Mouse (Mus musculus): Measurements from ENCODE around the gene Lrmda.

Gene Lrmda

GRCm38 (mm10) chr14:22651131-22651952, 631.8 kb downstream of the Lrmda start:
- peak; percentile 77 for DNase-seq (ENCODE audit: low spot score)

- no peak for DNase-seq (ENCODE audit: low spot score)
These were observed 643.0 kb downstream of the Lrmda start for GRCm38 (mm10) chr14:22662496-22662895.

- DNase-seq (ENCODE audit: low spot score): no peak
These were observed 646.9 kb downstream of the Lrmda start for GRCm38 (mm10) chr14:22666437-22666836.

- DNase-seq (ENCODE audit: low spot score): peak; percentile 31
These were observed 648.8 kb downstream of the Lrmda start for GRCm38 (mm10) chr14:22668302-22668701.

- peak; percentile 53 for DNase-seq (ENCODE audit: low spot score)
These were observed 649.2 kb downstream of the Lrmda start for GRCm38 (mm10) chr14:22668711-22669110.

GRCm38 (mm10) chr14:22673581-22673980, 654.1 kb downstream of the Lrmda start:
- DNase-seq (ENCODE audit: low spot score): no peak

GRCm38 (mm10) chr14:22679008-22679704, 659.6 kb downstream of the Lrmda start:
- no peak for DNase-seq (ENCODE audit: low spot score)

GRCm38 (mm10) chr14:22679705-22680643, 660.5 kb downstream of the Lrmda start:
- peak; percentile 70 for DNase-seq (ENCODE audit: low spot score)

- no peak for DNase-seq (ENCODE audit: low spot score)
These were observed 667.4 kb downstream of the Lrmda start for GRCm38 (mm10) chr14:22686886-22687285.

GRCm38 (mm10) chr14:22688399-22688798, 668.9 kb downstream of the Lrmda start:
- DNase-seq (ENCODE audit: low spot score): no peak

- DNase-seq (ENCODE audit: low spot score): peak; percentile 8
These were observed 675.9 kb downstream of the Lrmda start for GRCm38 (mm10) chr14:22695448-22695847.

GRCm38 (mm10) chr14:22695931-22696365, 676.4 kb downstream of the Lrmda start:
- no peak for DNase-seq (ENCODE audit: low spot score)

- no peak for DNase-seq (ENCODE audit: low spot score)
These were observed 680.7 kb downstream of the Lrmda start for GRCm38 (mm10) chr14:22700236-22700635.

GRCm38 (mm10) chr14:22700690-22701089, 681.2 kb downstream of the Lrmda start:
- DNase-seq (ENCODE audit: low spot score): no peak

GRCm38 (mm10) chr14:22707958-22708701, 688.6 kb downstream of the Lrmda start:
- peak; percentile 20 for DNase-seq (ENCODE audit: low spot score)

GRCm38 (mm10) chr14:22710071-22710661, 690.7 kb downstream of the Lrmda start:
- DNase-seq (ENCODE audit: low spot score): peak; percentile 70

GRCm38 (mm10) chr14:22712388-22712787, 692.9 kb downstream of the Lrmda start:
- DNase-seq (ENCODE audit: low spot score): no peak

GRCm38 (mm10) chr14:22715581-22716378, 696.3 kb downstream of the Lrmda start:
- DNase-seq (ENCODE audit: low spot score): no peak

- no peak for DNase-seq (ENCODE audit: low spot score)
These were observed 700.5 kb downstream of the Lrmda start for GRCm38 (mm10) chr14:22719968-22720367.

GRCm38 (mm10) chr14:22721845-22722244, 702.3 kb downstream of the Lrmda start:
- DNase-seq (ENCODE audit: low spot score): peak; percentile 49
